Mouse (Mus musculus) kidney, embryonic 16.5 days (tissue): ENCODE data around the gene Prmt1. TPM values are rescaled to one million over a fixed set of nuclear protein-coding genes. Genes with fewer than 3 reads are reported as not detected.
A peak's percentile ranks its signal among the peaks of the same experiment; 100 is the strongest.

Experiments
- ATAC-seq: fragments of 200-750 bp; cut with Nextera tagmentation; 2 replicates; pipeline ENCODE4 v1.8.0; 2017; ENCODE audit warnings: moderate TSS enrichment; ENCODE audit not compliant: low FRiP score, low TSS enrichment
- H3K27ac ChIP-seq: fragments of 300-500 bp; sonication (generic); 2 replicates; pipeline ENCODE4 v1.5.1; 2014; ENCODE audit warnings: low read length
- H3K27me3 ChIP-seq: fragments of 300-500 bp; sonication (generic); 2 replicates; pipeline ENCODE4 v1.6.1; 2014; ENCODE audit warnings: low read length, control low read depth, mixed read lengths; ENCODE audit not compliant: insufficient read depth
- H3K36me3 ChIP-seq: fragments of 300-500 bp; sonication (generic); 2 replicates; pipeline ENCODE4 v1.6.1; 2014; ENCODE audit warnings: low read length, control low read depth, mixed read lengths; ENCODE audit not compliant: insufficient read depth
- H3K4me1 ChIP-seq: fragments of 300-500 bp; sonication (generic); 2 replicates; pipeline ENCODE4 v1.6.1; 2014; ENCODE audit warnings: low read length, control low read depth, mixed read lengths; ENCODE audit not compliant: insufficient read depth
- H3K4me2 ChIP-seq: fragments of 300-500 bp; sonication (generic); replicated peaks from 2 replicates; pipeline ENCODE4 v1.6.1; 2014; ENCODE audit warnings: low read depth, low read length
- H3K4me3 ChIP-seq: fragments of 300-500 bp; sonication (generic); 2 replicates; pipeline ENCODE4 v1.5.1; 2014; ENCODE audit warnings: mild to moderate bottlenecking, low read length
- H3K9ac ChIP-seq: fragments of 300-500 bp; sonication (generic); replicated peaks from 2 replicates; pipeline ENCODE4 v1.6.1; 2014; ENCODE audit warnings: low read length
- H3K9me3 ChIP-seq: fragments of 300-500 bp; sonication (generic); 2 replicates; pipeline ENCODE4 v1.6.1; 2016; ENCODE audit warnings: low read length, control low read depth
- WGBS: fragments of 180-500 bp; shearing (Covaris S2); extraction: QIAGEN DNeasy Blood & Tissue Kit; methylation state at CpG from one replicate; pipeline ENCODE4 v1.1.7; 2014; 5-methylcytosine and 5-hydroxymethylcytosine counted together
- polyA plus RNA-seq: library from polyadenylated mRNA; unstranded; fragments of >200 nt; fragmentation: Nextera tagmentation; extraction: Ambion mirVana; gene quantifications from 2 replicates; pipeline ENCODE4 v1.2.1, GENCODE M21; 2015

The Prmt1 gene
- polyA plus RNA-seq, 1 experiment from 2014 or later, result 701 TPM

GRCm38 (mm10) chr7:44956266-44956665, 30.1 kb downstream of the Prmt1 start:
- H3K27ac ChIP-seq, result no peak overlapping the region
- H3K9ac ChIP-seq, result no peak overlapping the region
- no peaks in the 10 kb centered on the region for H3K9me3 ChIP-seq
- WGBS, result 53% methylated on average over 6 of the region's 6 CpGs
- H3K4me1 ChIP-seq, result peaks cover 20% of the 10 kb centered on the region
- H3K4me2 ChIP-seq, result no peak overlapping the region
- no peak overlapping the region for H3K4me3 ChIP-seq
- ATAC-seq, result no peak
- H3K36me3 ChIP-seq, result no peaks in the 10 kb centered on the region
- peaks cover 5% of the 10 kb centered on the region; the same call in 1 of the 2 replicates for H3K27me3 ChIP-seq

GRCm38 (mm10) chr7:44955628-44956027, 30.7 kb downstream of the Prmt1 start:
- Histone ChIP-seq H3K36me3 (no peaks in the 10 kb centered on the region), H3K4me2 (no peak overlapping the region), H3K27ac (no peak overlapping the region), H3K9ac (no peak overlapping the region), H3K9me3 (no peaks in the 10 kb centered on the region), H3K4me1 (peaks cover 21% of the 10 kb centered on the region), H3K4me3 (no peak overlapping the region), H3K27me3 (peaks cover 11% of the 10 kb centered on the region)
- 49% methylated on average over 5 of the region's 5 CpGs for WGBS
- no peak for ATAC-seq

DNA sequence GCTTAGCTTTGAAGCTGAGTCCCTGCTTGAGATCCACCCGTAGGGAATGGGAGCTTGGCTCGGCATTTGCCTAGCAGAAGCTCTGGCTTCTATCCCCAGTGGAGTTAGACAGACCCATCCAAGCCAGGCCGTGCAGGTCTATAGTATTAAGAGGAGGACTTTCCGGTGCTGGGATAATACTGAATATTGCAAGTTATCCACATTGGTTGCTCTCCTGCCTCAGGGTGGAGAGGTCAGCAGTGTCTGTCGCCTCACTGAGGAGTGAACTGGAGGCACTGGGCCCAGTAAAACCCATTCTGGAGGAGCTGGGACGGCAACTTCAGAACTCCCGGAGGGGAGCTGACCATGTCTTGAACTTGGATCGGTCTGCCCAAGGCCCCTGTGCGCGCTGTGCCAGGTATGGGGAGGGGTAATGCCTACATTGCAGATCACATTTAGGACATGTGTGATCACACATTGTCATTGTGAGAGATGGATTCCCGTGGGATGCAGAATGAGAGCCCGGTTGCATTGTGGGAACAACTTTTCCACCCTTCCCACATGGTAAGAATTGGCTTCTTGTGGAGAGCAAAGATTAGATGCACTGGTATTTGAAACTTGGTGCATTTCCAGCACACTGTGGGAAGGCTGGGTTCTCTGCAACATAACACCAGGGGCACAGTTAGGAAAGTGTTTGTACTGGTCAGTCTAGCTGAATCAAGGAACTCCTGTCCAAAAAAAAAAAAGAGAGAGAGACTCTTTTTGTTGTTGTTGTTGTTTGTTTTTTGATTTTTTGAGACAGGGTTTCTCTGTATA, 32.1 kb downstream of the Prmt1 start:
- Histone ChIP-seq H3K36me3 (no peaks in the 10 kb centered on the region), H3K4me1 (peaks cover 21% of the 10 kb centered on the region), H3K9ac (no peak overlapping the region), H3K27me3 (peaks cover 23% of the 10 kb centered on the region), H3K9me3 (no peaks in the 10 kb centered on the region), H3K4me2 (no peak overlapping the region), H3K27ac (no peak overlapping the region), H3K4me3 (no peak overlapping the region)
- no peak for ATAC-seq
- 79% methylated on average over 12 of the region's 12 CpGs for WGBS

- no peak overlapping the region for H3K9ac ChIP-seq
- no peak for ATAC-seq
- 62% methylated on average over 13 of the region's 14 CpGs for WGBS
- no peak overlapping the region for H3K4me3 ChIP-seq
- peaks cover 21% of the 10 kb centered on the region for H3K4me1 ChIP-seq
- no peaks in the 10 kb centered on the region for H3K9me3 ChIP-seq
- H3K4me2 ChIP-seq, result no peak overlapping the region
- no peaks in the 10 kb centered on the region for H3K36me3 ChIP-seq
- H3K27ac ChIP-seq, result no peak overlapping the region
- H3K27me3 ChIP-seq, result peaks cover 25% of the 10 kb centered on the region
These were observed 32.8 kb downstream of the Prmt1 start for GRCm38 (mm10) chr7:44953561-44953960.

DNA sequence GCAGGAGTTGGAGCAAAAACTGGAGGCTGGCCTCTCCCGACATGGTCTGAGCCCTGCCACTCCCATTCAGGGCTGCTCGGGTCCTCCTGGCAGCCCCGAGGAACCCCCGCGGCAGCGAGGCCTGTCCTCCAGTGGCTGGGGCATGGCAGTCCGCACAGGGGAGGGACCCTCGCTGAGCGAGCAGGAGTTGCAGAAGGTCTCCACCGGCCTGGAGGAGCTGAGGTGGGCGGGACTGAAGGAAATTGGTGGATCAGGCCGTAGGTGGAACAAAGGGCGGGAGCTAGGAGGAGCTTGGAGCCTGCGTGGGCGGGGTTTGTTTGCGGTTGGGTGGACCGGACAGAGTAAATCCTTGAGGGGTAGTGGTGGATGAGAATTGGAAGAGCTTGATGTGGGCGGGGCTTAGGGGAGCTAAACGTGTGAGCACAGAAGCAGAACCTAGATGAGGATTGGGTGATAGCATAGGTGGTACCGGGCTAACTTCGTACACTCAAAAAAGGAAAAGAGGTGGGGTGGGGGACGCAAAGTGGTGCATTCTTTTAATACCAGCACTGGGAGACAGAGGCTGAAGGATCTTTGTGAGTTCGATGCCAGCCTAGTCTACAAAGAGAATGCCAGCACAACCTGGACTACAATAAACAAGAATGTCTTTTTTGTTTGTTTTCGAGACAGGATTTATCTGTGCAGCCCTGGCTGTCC, 33.6 kb downstream of the Prmt1 start:
- peak overlapping the region; percentile 75 for H3K9ac ChIP-seq
- 7% methylated on average over 24 of the region's 24 CpGs for WGBS
- H3K36me3 ChIP-seq, result no peaks in the 10 kb centered on the region
- H3K4me2 ChIP-seq, result peak overlapping the region; percentile 95
- H3K9me3 ChIP-seq, result no peaks in the 10 kb centered on the region
- ATAC-seq, result peak; percentile 93
- peaks cover 27% of the 10 kb centered on the region for H3K27me3 ChIP-seq
- peak overlapping the region; percentile 84 for H3K27ac ChIP-seq
- H3K4me3 ChIP-seq, result peak overlapping the region; percentile 65
- peaks cover 21% of the 10 kb centered on the region for H3K4me1 ChIP-seq

DNA sequence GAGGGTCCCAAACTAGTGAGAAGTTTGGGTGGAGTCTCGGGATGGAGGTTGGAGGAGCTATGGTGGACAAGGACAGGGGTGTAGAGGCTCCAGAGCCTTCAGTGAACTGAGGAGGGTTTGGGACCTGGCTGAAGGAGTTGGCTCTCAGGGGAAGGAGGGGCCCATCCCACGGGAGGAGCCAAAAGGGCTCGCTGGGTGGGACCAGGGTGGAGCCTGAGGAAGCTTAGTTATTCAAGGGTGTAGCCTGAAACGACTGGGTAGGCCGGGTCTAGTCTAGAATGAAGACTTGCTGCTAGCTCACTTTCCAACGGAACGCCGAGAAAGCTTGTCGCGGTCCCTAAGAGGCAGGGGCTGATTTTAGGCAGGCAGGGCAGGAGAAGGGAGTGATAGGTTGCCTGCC, 34.4 kb downstream of the Prmt1 start:
- Histone ChIP-seq H3K9me3 (no peaks in the 10 kb centered on the region), H3K9ac (peak overlapping the region; percentile 75), H3K4me3 (peak overlapping the region; percentile 65), H3K27ac (peak overlapping the region; percentile 84), H3K27me3 (peaks cover 29% of the 10 kb centered on the region), H3K4me1 (peaks cover 14% of the 10 kb centered on the region), H3K4me2 (peak overlapping the region; percentile 95), H3K36me3 (no peaks in the 10 kb centered on the region)
- ATAC-seq, result peak; percentile 91
- under 1% methylated on average over 10 of the region's 10 CpGs for WGBS

DNA sequence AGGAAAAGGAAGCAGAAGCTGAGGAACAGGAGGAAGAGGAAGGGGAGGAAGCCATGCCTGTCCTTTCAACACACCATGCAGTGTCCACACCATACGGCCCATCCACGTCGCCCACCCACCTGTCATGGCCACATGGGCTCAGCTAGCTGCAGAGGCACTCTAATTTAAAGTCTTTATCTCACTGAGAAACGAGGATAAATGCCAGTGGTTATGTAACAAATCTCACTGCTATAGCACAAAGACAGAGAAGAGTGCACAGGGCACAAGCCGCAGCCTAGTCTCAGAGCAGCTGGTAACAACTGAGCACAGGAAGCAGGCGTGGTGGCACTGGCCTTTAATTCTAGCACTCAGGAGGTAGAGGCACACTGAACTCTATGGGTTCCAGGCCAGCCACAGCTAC, 36.4 kb downstream of the Prmt1 start:
- WGBS, result 69% methylated on average over 6 of the region's 6 CpGs
- Histone ChIP-seq H3K4me3 (no peak overlapping the region), H3K27me3 (peaks cover 29% of the 10 kb centered on the region), H3K27ac (no peak overlapping the region), H3K4me2 (no peak overlapping the region), H3K9me3 (no peaks in the 10 kb centered on the region), H3K9ac (no peak overlapping the region), H3K4me1 (peaks cover 13% of the 10 kb centered on the region), H3K36me3 (no peaks in the 10 kb centered on the region)
- ATAC-seq, result no peak

DNA sequence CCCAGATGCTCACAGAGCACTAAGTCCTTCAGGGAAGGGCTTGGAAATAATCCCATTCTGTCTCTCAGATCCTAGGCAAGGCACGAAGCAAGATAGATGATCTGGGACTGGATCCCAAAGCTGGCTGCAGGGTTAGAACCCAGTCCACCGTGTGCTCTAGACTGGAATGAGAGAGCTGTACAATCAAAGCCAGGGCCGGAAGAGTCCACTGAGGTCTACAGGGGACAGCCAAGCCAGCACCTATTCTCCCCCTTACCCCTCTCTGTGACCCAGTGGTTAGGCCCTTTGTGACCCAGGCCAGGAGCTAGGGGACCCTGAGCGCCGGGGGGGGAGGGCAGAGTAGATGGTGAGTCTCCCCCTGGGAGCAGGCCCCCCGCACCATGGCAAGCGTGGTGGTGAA, 43.5 kb downstream of the Prmt1 start, which contains the start of gene Tsks:
Gene Tsks, plus strand, starts transcription at position 301 of the 400 bp plus-strand sequence.
- 69% methylated on average over 7 of the region's 7 CpGs for WGBS
- no peak within 1 kb of the TSS for H3K4me3 ChIP-seq
- H3K27ac ChIP-seq, result no peak within 1 kb of the TSS
- H3K9me3 ChIP-seq, result no peaks in the 10 kb centered on the region
- H3K27me3 ChIP-seq, result 0 out of 2 replicates have a peak, but pooled peaks cover 2% of the 10 kb centered on the region
- H3K4me1 ChIP-seq, result no peaks in the 10 kb centered on the region
- no peak within 1 kb of the TSS for H3K9ac ChIP-seq
- no peaks in the 10 kb centered on the region for H3K36me3 ChIP-seq
- no peak for ATAC-seq
- no peak within 1 kb of the TSS for H3K4me2 ChIP-seq

DNA sequence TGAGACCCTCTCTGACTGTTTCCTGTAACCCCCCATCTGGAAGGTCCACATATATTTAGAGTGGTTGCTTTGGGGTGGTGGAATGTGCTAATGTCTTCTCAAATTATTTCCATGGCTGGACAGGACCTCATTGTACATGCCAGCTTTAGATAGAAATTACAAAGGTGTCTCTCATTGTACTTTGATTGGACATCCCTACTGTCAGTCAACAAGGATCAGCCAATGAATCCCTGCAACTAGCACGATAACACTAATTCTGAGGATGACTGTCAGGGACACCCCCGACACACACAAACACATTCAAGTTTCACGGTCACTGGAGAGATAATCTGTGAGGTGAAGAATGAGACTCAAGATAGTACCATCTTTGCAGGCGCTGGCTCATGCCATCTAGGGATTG, 47.7 kb downstream of the Prmt1 start:
- WGBS, result 91% methylated on average over 4 of the region's 4 CpGs
- no peaks in the 10 kb centered on the region for H3K4me1 ChIP-seq
- no peaks in the 10 kb centered on the region for H3K27me3 ChIP-seq
- H3K27ac ChIP-seq, result no peak overlapping the region
- ATAC-seq, result no peak
- peaks cover 5% of the 10 kb centered on the region for H3K9me3 ChIP-seq
- H3K9ac ChIP-seq, result no peak overlapping the region
- no peak overlapping the region for H3K4me2 ChIP-seq
- no peak overlapping the region for H3K4me3 ChIP-seq
- no peaks in the 10 kb centered on the region for H3K36me3 ChIP-seq
